Mouse (Mus musculus): Measurements from ENCODE around the gene Mnat1. TPM values are rescaled to one million over a fixed set of nuclear protein-coding genes. Genes with fewer than 3 reads are reported as not detected.
"Not testable (repeated sequence)": the region's sequence is repeated elsewhere in the genome, so short reads cannot be mapped to it uniquely, and the experiment has no call there.

The Mnat1 gene
- polyA plus RNA-seq, 1 experiment = 6.4 TPM

- Histone ChIP-seq H3K4me3 (replicated peaks; ENCODE audit: extremely low read depth, low read depth, low read length) (no peak overlapping the region), H3K4me1 (ENCODE audit: control insufficient read depth, insufficient read depth, low read length) (peaks cover 2% of the 10 kb centered on the region; the same call in 1 of the 2 replicates)
- DNase-seq = no peak
- TF ChIP-seq POLR2A (IDR thresholded peaks at IDR 0.05; ENCODE audit: borderline replicate concordance, extremely low read depth, low read depth, low read length) = no peak
- TF ChIP-seq CTCF (IDR thresholded peaks at IDR 0.05; ENCODE audit: insufficient read depth, low read length) = no peak
- WGBS = 52% methylated on average over 4 of the region's 4 CpGs
Observed at GRCm38 (mm10) chr12:73125250-73125649, 1.7 kb downstream of the Mnat1 start.

GRCm38 (mm10) chr12:73140732-73141131, 17.2 kb downstream of the Mnat1 start:
- Histone ChIP-seq H3K4me3 (replicated peaks; ENCODE audit: extremely low read depth, low read depth, low read length) (no peak overlapping the region), H3K4me1 (ENCODE audit: control insufficient read depth, insufficient read depth, low read length) (no peaks in the 10 kb centered on the region)
- no peak for TF ChIP-seq CTCF (IDR thresholded peaks at IDR 0.05; ENCODE audit: insufficient read depth, low read length)
- TF ChIP-seq POLR2A (IDR thresholded peaks at IDR 0.05; ENCODE audit: borderline replicate concordance, extremely low read depth, low read depth, low read length) = no peak
- no peak for DNase-seq
- WGBS = 71% methylated on average over 3 of the region's 3 CpGs

DNA sequence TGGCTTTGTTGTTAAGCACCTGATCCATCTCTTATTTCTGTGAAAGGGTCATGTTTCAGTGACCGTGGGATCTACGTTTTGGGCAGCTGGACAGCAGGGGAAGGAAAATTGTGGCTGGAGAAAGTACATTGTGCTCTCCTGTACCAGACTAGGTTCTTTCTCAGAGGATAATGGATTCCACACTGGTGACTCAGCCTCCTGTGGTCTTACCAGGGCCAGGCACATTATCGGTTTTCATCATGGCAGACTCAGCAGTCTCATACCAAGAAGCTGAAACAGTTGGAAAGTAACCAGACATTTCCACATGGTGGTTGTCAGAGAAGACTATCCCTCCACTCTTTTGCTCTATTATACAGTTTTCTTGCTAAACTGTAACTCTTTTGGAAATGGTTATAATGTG, 23.7 kb downstream of the Mnat1 start:
- Histone ChIP-seq H3K4me1 (ENCODE audit: control insufficient read depth, insufficient read depth, low read length) (no peaks in the 10 kb centered on the region; the same call in 1 of the 2 replicates), H3K4me3 (replicated peaks; ENCODE audit: extremely low read depth, low read depth, low read length) (no peak overlapping the region)
- WGBS = 65% methylated on average over 3 of the region's 3 CpGs
- no peak for TF ChIP-seq POLR2A (IDR thresholded peaks at IDR 0.05; ENCODE audit: borderline replicate concordance, extremely low read depth, low read depth, low read length)
- TF ChIP-seq CTCF (IDR thresholded peaks at IDR 0.05; ENCODE audit: insufficient read depth, low read length) = no peak
- DNase-seq = no peak

DNA sequence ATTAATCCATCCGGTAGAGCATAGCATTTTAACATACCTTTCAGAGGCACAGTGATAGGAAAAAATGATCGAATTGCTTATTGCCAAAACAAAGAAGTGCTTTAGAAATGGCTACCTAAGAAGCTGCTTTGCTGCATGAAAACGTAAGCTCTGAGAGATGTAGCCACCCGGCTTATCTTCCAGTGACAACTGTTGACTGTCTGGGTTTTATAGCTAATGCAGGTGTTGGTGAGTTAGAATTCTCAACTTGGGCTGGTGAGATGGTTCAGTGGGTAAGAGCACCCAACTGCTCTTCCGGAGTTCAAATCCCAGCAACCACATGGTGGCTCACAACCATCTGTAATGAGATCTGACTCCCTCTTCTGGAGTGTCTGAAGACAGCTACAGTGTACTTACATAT, 27.5 kb downstream of the Mnat1 start:
- H3K4me3 ChIP-seq (replicated peaks; ENCODE audit: extremely low read depth, low read depth, low read length); H3K4me1 ChIP-seq (ENCODE audit: control insufficient read depth, insufficient read depth, low read length); DNase-seq: not testable (repeated sequence)
- WGBS = 92% methylated on average over 5 of the region's 5 CpGs

DNA sequence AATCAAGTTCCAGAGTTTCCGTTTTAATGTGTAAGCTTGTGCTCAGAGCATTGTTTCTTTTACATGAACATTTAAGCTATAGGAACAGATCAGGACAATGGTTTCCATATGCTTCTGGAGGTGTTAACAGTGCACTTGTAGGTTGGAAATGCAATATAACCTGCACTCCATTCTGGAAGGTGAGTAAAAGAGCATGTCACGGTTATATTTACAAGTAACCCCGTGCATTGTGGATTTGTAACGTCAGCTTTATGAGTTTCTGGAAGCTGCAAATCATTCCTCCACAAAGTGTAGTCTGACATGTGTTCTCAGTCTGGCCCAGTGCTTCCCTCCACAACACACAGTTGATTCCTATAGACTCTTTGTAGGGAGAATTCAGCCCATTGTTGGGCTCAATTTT, 30.6 kb downstream of the Mnat1 start:
- DNase-seq = no peak
- no peaks in the 10 kb centered on the region for H3K4me1 ChIP-seq (ENCODE audit: control insufficient read depth, insufficient read depth, low read length)
- WGBS = 89% methylated on average over 4 of the region's 4 CpGs
- no peak overlapping the region for H3K4me3 ChIP-seq (replicated peaks; ENCODE audit: extremely low read depth, low read depth, low read length)
- TF ChIP-seq POLR2A (IDR thresholded peaks at IDR 0.05; ENCODE audit: borderline replicate concordance, extremely low read depth, low read depth, low read length) = no peak
- no peak for TF ChIP-seq CTCF (IDR thresholded peaks at IDR 0.05; ENCODE audit: insufficient read depth, low read length)

DNA sequence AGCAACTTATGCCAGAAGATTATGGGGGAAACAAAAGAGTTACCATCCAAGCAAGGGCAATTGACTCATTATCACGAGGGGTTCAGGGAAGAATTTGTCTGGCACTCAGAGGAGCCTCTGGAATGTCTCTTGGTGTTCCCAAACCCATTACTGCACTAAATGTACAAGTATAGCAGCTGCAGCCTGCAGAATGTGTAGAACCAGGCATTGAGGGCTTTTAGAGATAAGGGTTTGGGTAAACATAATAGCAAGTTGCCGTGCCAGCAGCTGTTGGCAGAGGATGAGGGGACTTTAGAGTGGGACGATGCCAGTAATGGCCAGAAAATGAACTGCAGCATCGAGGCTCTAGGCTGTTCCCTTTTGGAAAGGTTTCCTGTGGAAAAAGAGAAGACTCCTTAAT, 36.8 kb downstream of the Mnat1 start:
- Histone ChIP-seq H3K4me1 (ENCODE audit: control insufficient read depth, insufficient read depth, low read length) (peaks cover 5% of the 10 kb centered on the region), H3K4me3 (replicated peaks; ENCODE audit: extremely low read depth, low read depth, low read length) (no peak overlapping the region)
- WGBS = 9% methylated on average over 4 of the region's 4 CpGs
- TF ChIP-seq POLR2A (IDR thresholded peaks at IDR 0.05; ENCODE audit: borderline replicate concordance, extremely low read depth, low read depth, low read length) (no peak), CTCF (IDR thresholded peaks at IDR 0.05; ENCODE audit: insufficient read depth, low read length) (no peak)
- DNase-seq = peak; percentile 35

DNA sequence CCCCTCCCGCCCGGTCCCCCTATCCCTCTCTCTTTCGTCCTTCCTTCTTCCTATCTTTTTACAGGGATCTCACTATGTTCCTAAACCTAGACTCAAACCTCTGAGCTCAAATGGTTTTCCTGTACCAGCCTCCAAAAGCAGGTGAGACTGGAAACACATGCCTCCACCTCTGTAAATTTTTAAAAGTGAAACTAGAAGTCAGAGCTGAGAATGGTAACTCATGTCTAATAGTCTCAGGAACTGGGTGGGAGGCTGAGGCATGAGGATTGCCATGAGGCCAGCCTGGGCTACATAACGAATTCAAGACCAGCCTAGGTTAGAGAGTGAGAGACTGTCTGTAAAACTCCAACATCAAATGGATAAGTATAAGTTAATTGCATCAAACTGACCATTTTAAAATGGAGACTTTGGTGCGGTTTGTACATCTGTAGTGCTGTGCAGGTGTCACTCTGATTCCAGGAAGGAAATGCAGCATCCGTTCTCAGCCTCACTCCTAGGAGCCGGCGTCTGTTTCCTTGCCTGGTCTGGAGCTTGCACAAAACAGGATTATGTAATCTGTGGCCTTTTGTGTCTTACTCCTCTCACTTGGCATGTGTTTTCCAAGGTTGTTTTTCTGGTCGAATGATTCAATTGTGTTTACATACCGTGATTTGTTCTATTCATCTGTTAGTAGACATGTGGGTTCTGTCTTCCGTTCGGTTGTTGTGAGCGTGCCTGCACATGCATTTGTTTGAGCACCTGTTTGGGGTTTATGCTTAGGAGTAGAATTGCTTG, 39.1 kb downstream of the Mnat1 start:
- WGBS = 50% methylated on average over 13 of the region's 13 CpGs
- Histone ChIP-seq H3K4me3 (replicated peaks; ENCODE audit: extremely low read depth, low read depth, low read length) (no peak overlapping the region), H3K4me1 (ENCODE audit: control insufficient read depth, insufficient read depth, low read length) (peaks cover 5% of the 10 kb centered on the region)
- DNase-seq = no peak
- TF ChIP-seq CTCF (IDR thresholded peaks at IDR 0.05; ENCODE audit: insufficient read depth, low read length) (no peak), POLR2A (IDR thresholded peaks at IDR 0.05; ENCODE audit: borderline replicate concordance, extremely low read depth, low read depth, low read length) (no peak)

DNA sequence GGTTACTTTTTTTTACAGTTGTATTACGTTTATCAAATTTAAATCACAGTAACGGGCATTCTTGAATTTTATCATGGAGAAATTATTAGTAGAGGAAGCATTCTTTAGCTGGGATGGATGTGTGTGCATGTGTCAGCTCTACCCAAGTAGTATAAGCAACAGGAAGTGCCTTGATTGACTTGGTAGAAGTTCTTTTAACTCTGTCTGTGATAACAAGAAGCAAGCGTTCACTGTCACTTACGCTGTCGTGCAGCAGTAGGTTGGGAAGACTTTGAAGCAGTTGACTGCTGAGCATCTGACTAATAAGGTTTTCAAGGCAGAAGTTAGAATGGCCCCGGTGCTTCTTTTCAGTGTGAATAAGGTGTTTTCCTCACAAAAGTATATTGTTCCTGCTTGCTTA, 47.3 kb downstream of the Mnat1 start:
- no peak for TF ChIP-seq POLR2A (IDR thresholded peaks at IDR 0.05; ENCODE audit: borderline replicate concordance, extremely low read depth, low read depth, low read length)
- TF ChIP-seq CTCF (IDR thresholded peaks at IDR 0.05; ENCODE audit: insufficient read depth, low read length) = no peak

DNA sequence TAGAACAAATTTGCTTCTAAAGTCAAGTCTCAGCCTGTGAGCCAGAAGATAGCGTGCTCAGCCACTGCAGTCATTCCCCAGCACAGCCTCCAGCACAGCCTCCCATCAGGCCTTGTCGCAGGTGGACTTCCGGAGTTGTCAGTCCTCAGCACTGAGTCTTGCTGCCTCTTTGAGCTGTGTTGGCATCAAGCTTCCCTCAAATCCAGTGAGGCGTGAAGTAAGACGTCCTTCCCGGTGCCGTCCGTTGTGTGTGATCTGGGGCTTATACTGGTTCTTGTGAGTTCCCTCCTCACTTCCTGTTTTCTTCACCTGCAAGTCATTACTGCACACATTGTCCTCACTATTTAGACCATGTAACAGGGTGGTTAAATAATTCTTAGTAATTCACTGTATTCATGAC, 60.4 kb downstream of the Mnat1 start:
- 87% methylated on average over 8 of the region's 8 CpGs for WGBS
- no peak overlapping the region for H3K4me3 ChIP-seq (replicated peaks; ENCODE audit: extremely low read depth, low read depth, low read length)
- TF ChIP-seq CTCF (IDR thresholded peaks at IDR 0.05; ENCODE audit: insufficient read depth, low read length) = no peak
- TF ChIP-seq POLR2A (IDR thresholded peaks at IDR 0.05; ENCODE audit: borderline replicate concordance, extremely low read depth, low read depth, low read length) = no peak
- no peak for DNase-seq
- H3K4me1 ChIP-seq (ENCODE audit: control insufficient read depth, insufficient read depth, low read length) = no peaks in the 10 kb centered on the region

More for the DNA sequence above, 47.3 kb downstream of the Mnat1 start:
- Histone ChIP-seq H3K4me3 (replicated peaks; ENCODE audit: extremely low read depth, low read depth, low read length) (no peak overlapping the region), H3K4me1 (ENCODE audit: control insufficient read depth, insufficient read depth, low read length) (no peaks in the 10 kb centered on the region)
- WGBS = 84% methylated on average over 6 of the region's 6 CpGs
- no peak for DNase-seq

- Histone ChIP-seq H3K4me1 (ENCODE audit: control insufficient read depth, insufficient read depth, low read length) (peaks cover 3% of the 10 kb centered on the region; the same call in 1 of the 2 replicates), H3K4me3 (replicated peaks; ENCODE audit: extremely low read depth, low read depth, low read length) (no peak overlapping the region)
- TF ChIP-seq CTCF (IDR thresholded peaks at IDR 0.05; ENCODE audit: insufficient read depth, low read length) (no peak), POLR2A (IDR thresholded peaks at IDR 0.05; ENCODE audit: borderline replicate concordance, extremely low read depth, low read depth, low read length) (no peak)
- DNase-seq = no peak
- WGBS = 81% methylated on average over 6 of the region's 6 CpGs
Observed at GRCm38 (mm10) chr12:73197363-73197762, 73.8 kb downstream of the Mnat1 start.
